Mouse (Mus musculus) forebrain, embryonic 12.5 days (tissue): ENCODE measurements at regions not wholly inside any gene's neighbourhood (a gene's known extent, or its start where the extent isn't known, plus 50 kb on each side); places are given as distances from the start of the nearest gene placed in this dataset.

Experiments
- ATAC-seq: fragments of 200-750 bp; cut with Nextera tagmentation; 2 replicates; pipeline ENCODE4 v1.8.0; 2017; ENCODE audit warnings: moderate TSS enrichment; ENCODE audit not compliant: low FRiP score
- H3K27ac ChIP-seq: fragments of 300-500 bp; sonication (generic); 2 replicates; pipeline ENCODE4 v1.5.1; 2016; ENCODE audit warnings: mild to moderate bottlenecking
- H3K27me3 ChIP-seq: fragments of 300-500 bp; sonication (generic); 2 replicates; pipeline ENCODE4 v1.6.1; 2016; ENCODE audit warnings: mild to moderate bottlenecking
- H3K36me3 ChIP-seq: fragments of 300-500 bp; sonication (generic); replicated peaks from 2 replicates; pipeline ENCODE4 v1.6.1; 2016; ENCODE audit warnings: mild to moderate bottlenecking
- H3K4me1 ChIP-seq: fragments of 300-500 bp; sonication (generic); 2 replicates; pipeline ENCODE4 v1.6.1; 2016
- H3K4me2 ChIP-seq: fragments of 300-500 bp; sonication (generic); 2 replicates; pipeline ENCODE4 v1.6.1; 2016; ENCODE audit warnings: mild to moderate bottlenecking, moderate library complexity
- H3K4me3 ChIP-seq: fragments of 300-500 bp; sonication (generic); replicated peaks from 2 replicates; pipeline ENCODE4 v1.5.1; 2016; ENCODE audit warnings: mild to moderate bottlenecking
- H3K9ac ChIP-seq: fragments of 300-500 bp; sonication (generic); 2 replicates; pipeline ENCODE4 v1.6.1; 2016; ENCODE audit warnings: mild to moderate bottlenecking
- H3K9me3 ChIP-seq: fragments of 300-500 bp; sonication (generic); 2 replicates; pipeline ENCODE4 v1.6.1; 2016
- WGBS: fragments of 180-500 bp; shearing (Covaris S2); methylation state at CpG from one replicate; pipeline ENCODE4 v1.1.7; 2016; 5-methylcytosine and 5-hydroxymethylcytosine counted together

DNA sequence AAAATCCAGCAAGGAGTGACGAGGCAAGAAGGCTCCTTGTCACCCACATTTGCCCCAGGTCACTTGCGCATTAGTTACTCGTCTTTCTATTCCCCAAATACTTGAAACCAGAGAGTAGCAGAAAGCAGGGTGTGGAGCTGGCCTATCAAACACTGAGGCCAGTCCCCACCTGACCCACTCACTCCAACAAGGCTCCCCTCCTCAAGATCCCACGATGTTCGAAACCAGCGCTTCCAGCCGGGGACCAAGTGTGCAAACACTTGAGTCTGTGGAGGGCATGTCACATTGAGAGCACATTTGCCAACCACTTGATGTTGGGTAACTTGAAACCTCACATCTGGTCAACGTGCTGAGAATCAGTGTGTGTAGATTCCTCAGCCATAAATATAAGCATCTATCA lies 148.4 kb upstream of the Sdk2 start:
- WGBS: 81% methylated on average over 8 of the region's 8 CpGs
- Histone ChIP-seq H3K27ac (no peak overlapping the region), H3K9me3 (no peaks in the 10 kb centered on the region), H3K36me3 (no peaks in the 10 kb centered on the region), H3K4me1 (peaks cover 28% of the 10 kb centered on the region), H3K4me2 (no peak overlapping the region), H3K9ac (no peak overlapping the region), H3K27me3 (0 out of 2 replicates have a peak, but pooled peaks cover 14% of the 10 kb centered on the region), H3K4me3 (no peak overlapping the region)
- no peak for ATAC-seq

DNA sequence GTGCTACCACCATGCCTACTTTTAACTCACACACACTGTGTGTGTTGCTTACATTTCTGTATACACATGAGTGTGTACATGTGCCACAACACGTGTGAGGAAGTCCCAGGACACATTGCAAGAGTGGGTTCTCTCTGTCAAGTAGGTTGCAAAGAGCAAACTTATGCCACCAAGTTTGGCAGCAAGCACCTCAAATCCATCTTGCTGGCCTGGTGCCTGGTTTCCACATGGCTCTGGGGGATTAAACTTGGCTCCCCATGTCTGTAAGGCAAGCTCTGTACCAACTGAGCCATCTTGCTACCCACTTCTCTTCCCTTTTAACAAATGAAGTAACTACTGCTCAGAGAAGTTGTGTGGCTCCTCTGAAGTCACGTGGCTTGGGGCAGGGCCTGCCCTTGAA lies 145.3 kb upstream of the Sdk2 start:
- H3K4me1 ChIP-seq: peaks cover 11% of the 10 kb centered on the region
- H3K9me3 ChIP-seq: no peaks in the 10 kb centered on the region
- H3K4me3 ChIP-seq: no peak overlapping the region
- H3K36me3 ChIP-seq: no peaks in the 10 kb centered on the region
- H3K4me2 ChIP-seq: no peak overlapping the region
- WGBS: 67% methylated on average over 2 of the region's 2 CpGs
- no peak overlapping the region for H3K27ac ChIP-seq
- ATAC-seq: no peak
- H3K9ac ChIP-seq: no peak overlapping the region
- 0 out of 2 replicates have a peak, but pooled peaks cover 3% of the 10 kb centered on the region for H3K27me3 ChIP-seq

DNA sequence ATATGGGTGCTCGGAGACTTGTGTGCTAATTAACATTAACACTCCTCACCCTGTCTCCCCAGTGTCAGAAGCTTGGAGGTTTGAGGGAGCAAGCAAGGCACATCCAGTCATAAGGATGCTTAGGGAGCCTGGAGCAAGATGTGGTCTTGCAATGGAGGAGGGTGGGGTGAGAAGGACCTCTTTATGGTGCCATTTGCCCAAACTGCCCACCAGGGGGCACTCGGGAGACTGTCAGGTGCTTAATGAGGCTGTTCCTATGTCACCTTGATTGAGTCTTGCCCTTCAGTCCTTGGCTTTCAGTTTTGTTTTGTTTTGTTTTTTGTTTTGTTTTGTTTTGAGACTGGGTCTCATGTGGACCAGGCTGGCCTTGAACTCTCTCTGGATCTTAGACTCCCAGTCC lies 138.3 kb upstream of the Sdk2 start:
- H3K27me3 ChIP-seq: peaks cover 9% of the 10 kb centered on the region; the same call in 1 of the 2 replicates
- no peak overlapping the region for H3K4me3 ChIP-seq
- no peak overlapping the region for H3K4me2 ChIP-seq
- ATAC-seq: no peak
- H3K27ac ChIP-seq: no peak overlapping the region
- H3K9ac ChIP-seq: no peak overlapping the region
- no peaks in the 10 kb centered on the region for H3K4me1 ChIP-seq
- H3K36me3 ChIP-seq: no peaks in the 10 kb centered on the region
- no peaks in the 10 kb centered on the region for H3K9me3 ChIP-seq
- 43% methylated on average over 2 of the region's 2 CpGs for WGBS

DNA sequence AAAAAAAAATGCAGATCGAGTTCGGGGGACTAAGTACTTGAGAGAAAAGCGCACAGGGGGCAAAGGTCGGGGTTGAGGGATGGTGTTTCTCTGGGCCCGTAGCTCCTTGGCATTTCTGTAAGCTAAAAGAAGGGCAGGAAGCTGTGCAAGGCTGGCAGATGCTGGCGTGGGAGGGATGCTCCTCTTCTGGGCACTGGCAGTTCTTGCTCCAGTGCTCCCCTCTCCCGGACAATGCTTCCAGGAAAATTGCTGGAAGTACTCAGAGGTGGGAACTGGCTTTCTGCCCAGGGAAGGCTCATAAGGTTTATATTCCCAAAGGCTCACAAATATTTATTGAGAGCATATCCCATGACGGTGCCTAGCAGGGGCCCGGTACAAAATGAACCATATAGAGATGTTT lies 136.6 kb upstream of the Sdk2 start:
- Histone ChIP-seq H3K9me3 (no peaks in the 10 kb centered on the region), H3K27ac (no peak overlapping the region), H3K27me3 (peaks cover 9% of the 10 kb centered on the region; the same call in 1 of the 2 replicates), H3K4me2 (no peak overlapping the region), H3K9ac (no peak overlapping the region), H3K4me3 (no peak overlapping the region), H3K4me1 (peaks cover 5% of the 10 kb centered on the region; the same call in 1 of the 2 replicates), H3K36me3 (no peaks in the 10 kb centered on the region)
- ATAC-seq: no peak
- WGBS: 75% methylated on average over 9 of the region's 9 CpGs

DNA sequence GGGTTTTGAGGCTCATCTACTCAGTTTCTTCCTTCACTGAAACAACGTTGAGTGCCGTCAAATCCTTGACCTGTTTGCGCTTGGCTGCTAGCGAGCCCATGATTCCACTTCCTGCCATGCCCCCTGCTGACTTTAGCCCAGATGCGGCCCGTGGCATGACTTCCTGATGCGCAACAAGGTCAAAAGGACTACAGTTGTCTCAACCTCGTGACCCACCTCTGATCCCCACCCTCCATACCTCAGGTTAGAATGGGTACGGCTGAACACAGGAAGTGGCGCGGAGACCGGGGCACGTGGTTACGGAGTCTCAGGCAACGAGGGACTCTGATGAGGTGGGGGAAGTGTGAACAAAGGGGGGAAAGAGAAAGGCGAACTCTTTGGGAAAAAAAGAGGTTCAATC lies 135.6 kb upstream of the Sdk2 start:
- Histone ChIP-seq H3K9ac (no peak overlapping the region), H3K4me3 (no peak overlapping the region), H3K36me3 (no peaks in the 10 kb centered on the region), H3K27ac (no peak overlapping the region), H3K27me3 (peaks cover 11% of the 10 kb centered on the region; the same call in 1 of the 2 replicates), H3K9me3 (no peaks in the 10 kb centered on the region), H3K4me1 (peaks cover 8% of the 10 kb centered on the region; the same call in 1 of the 2 replicates), H3K4me2 (no peak overlapping the region)
- WGBS: 82% methylated on average over 16 of the region's 16 CpGs
- ATAC-seq: no peak

GRCm38 (mm10) chr11:114199081-114199586 lies 132.3 kb upstream of the Sdk2 start:
- Histone ChIP-seq H3K4me3 (no peak overlapping the region), H3K27ac (no peak overlapping the region), H3K27me3 (peaks cover 13% of the 10 kb centered on the region; the same call in 1 of the 2 replicates), H3K9me3 (no peaks in the 10 kb centered on the region), H3K4me2 (no peak overlapping the region), H3K9ac (no peak overlapping the region), H3K4me1 (peaks cover 12% of the 10 kb centered on the region; the same call in 1 of the 2 replicates), H3K36me3 (no peaks in the 10 kb centered on the region)
- WGBS: 88% methylated on average over 10 of the region's 10 CpGs
- no peak for ATAC-seq

- H3K4me3 ChIP-seq: no peak overlapping the region
- WGBS: 68% methylated on average over 15 of the region's 15 CpGs
- peak overlapping the region; percentile 61; the same call in 1 of the 2 replicates for H3K27ac ChIP-seq
- no peak overlapping the region for H3K4me2 ChIP-seq
- peak; percentile 39; the same call in 1 of the 2 replicates for ATAC-seq
- peaks cover 12% of the 10 kb centered on the region; the same call in 1 of the 2 replicates for H3K4me1 ChIP-seq
- H3K36me3 ChIP-seq: no peaks in the 10 kb centered on the region
- H3K27me3 ChIP-seq: peaks cover 11% of the 10 kb centered on the region; the same call in 1 of the 2 replicates
- no peaks in the 10 kb centered on the region for H3K9me3 ChIP-seq
- no peak overlapping the region for H3K9ac ChIP-seq
Observed at GRCm38 (mm10) chr11:114198317-114199032, 131.6 kb upstream of the Sdk2 start.

- H3K36me3 ChIP-seq: no peaks in the 10 kb centered on the region
- 89% methylated on average over 2 of the region's 2 CpGs for WGBS
- no peak overlapping the region for H3K4me3 ChIP-seq
- H3K27me3 ChIP-seq: peaks cover 8% of the 10 kb centered on the region; the same call in 1 of the 2 replicates
- no peak overlapping the region for H3K9ac ChIP-seq
- H3K9me3 ChIP-seq: peaks cover 2% of the 10 kb centered on the region; the same call in 1 of the 2 replicates
- no peak for ATAC-seq
- no peak overlapping the region for H3K27ac ChIP-seq
- peaks cover 20% of the 10 kb centered on the region; the same call in 1 of the 2 replicates for H3K4me1 ChIP-seq
- no peak overlapping the region for H3K4me2 ChIP-seq
Observed at GRCm38 (mm10) chr11:114195291-114195690, 128.4 kb upstream of the Sdk2 start.

GRCm38 (mm10) chr11:114194055-114194706 lies 127.3 kb upstream of the Sdk2 start:
- peaks cover 11% of the 10 kb centered on the region; the same call in 1 of the 2 replicates for H3K27me3 ChIP-seq
- no peaks in the 10 kb centered on the region for H3K36me3 ChIP-seq
- peaks cover 20% of the 10 kb centered on the region; the same call in 1 of the 2 replicates for H3K4me1 ChIP-seq
- H3K27ac ChIP-seq: no peak overlapping the region
- no peak overlapping the region for H3K4me2 ChIP-seq
- H3K4me3 ChIP-seq: no peak overlapping the region
- H3K9me3 ChIP-seq: peaks cover 3% of the 10 kb centered on the region; the same call in 1 of the 2 replicates
- H3K9ac ChIP-seq: no peak overlapping the region
- no peak for ATAC-seq
- 52% methylated on average over 16 of the region's 16 CpGs for WGBS

DNA sequence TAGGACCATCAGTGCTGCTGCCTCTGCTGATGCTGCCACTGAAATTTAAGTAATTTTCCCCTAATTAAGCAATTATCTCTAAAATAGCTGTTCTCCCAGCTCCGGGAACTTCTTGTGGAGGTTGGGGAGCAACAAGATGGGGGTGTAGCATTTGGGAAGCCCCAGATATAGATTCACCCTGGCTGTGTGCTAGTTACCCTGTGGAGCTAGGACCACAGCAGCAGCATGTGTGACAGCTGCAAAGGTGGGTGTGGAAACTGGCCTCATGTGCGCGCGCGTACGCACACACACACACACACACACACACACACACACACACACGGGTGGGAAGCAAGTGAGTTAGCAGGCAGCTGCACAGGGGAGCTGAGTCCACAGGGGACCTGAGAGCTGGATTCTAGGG lies 126.2 kb upstream of the Sdk2 start:
- no peak overlapping the region for H3K4me3 ChIP-seq
- H3K9me3 ChIP-seq: peaks cover 3% of the 10 kb centered on the region; the same call in 1 of the 2 replicates
- no peaks in the 10 kb centered on the region for H3K36me3 ChIP-seq
- peaks cover 12% of the 10 kb centered on the region; the same call in 1 of the 2 replicates for H3K4me1 ChIP-seq
- H3K9ac ChIP-seq: no peak overlapping the region
- H3K4me2 ChIP-seq: no peak overlapping the region
- 90% methylated on average over 7 of the region's 7 CpGs for WGBS
- no peak for ATAC-seq
- H3K27me3 ChIP-seq: peaks cover 11% of the 10 kb centered on the region; the same call in 1 of the 2 replicates
- H3K27ac ChIP-seq: no peak overlapping the region

DNA sequence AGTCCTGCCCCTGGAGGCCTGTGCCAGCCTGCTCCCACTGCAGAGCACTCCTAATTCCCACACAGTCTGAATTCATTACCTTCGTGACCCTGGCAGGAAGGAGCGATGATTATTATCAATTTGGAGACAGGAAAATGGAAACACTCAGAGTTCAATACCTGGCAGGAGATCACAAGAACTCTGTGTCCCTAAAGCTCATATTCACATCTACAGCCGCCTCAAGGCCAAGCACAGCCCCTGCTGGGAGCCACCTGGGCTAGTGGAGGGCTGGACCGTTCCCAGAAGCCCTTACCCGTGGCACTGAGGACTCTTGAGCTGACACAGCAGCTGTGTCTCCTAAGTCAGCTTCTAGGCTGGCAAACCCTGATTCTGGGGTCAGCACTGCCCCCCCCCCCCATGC lies 124.8 kb upstream of the Sdk2 start:
- 60% methylated on average over 5 of the region's 5 CpGs for WGBS
- no peak for ATAC-seq
- peaks cover 3% of the 10 kb centered on the region; the same call in 1 of the 2 replicates for H3K9me3 ChIP-seq
- no peaks in the 10 kb centered on the region for H3K36me3 ChIP-seq
- peaks cover 12% of the 10 kb centered on the region; the same call in 1 of the 2 replicates for H3K4me1 ChIP-seq
- no peak overlapping the region for H3K4me3 ChIP-seq
- no peak overlapping the region for H3K27ac ChIP-seq
- no peak overlapping the region for H3K9ac ChIP-seq
- H3K4me2 ChIP-seq: no peak overlapping the region
- 0 out of 2 replicates have a peak, but pooled peaks cover 13% of the 10 kb centered on the region for H3K27me3 ChIP-seq
